Mouse (Mus musculus) yolk sac, embryonic 10.5 days (tissue): ENCODE measurements around the gene Cst10.

ENCODE experiments used
- DNase-seq: peaks from one replicate; pipeline ENCODE4 v3.0.0-alpha.2; 2017; ENCODE audit warnings: low spot score

The Cst10 gene

DNA sequence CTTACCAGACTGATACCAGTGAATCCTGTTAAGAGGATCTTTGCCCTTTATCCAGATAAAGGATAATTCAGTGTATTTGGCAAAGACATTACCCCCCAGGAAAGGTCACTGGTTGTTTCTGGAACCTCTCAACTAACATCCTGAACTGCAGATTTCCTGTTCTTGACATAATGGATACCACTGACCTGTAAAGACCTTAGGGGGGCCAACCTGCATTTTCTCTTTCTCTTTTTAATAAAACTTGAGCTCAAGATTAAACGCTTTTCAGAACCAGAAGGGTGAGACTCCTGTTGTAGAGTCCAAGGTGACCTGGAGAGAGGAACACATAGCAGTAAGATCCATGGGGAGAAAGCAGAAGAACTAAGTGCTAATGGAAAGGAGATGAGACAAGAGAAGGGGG lies at the start of gene Cst10:
TSS of gene Cst10 (plus strand) at position 301 of the 400 bp plus-strand sequence.
- no peak for DNase-seq

DNA sequence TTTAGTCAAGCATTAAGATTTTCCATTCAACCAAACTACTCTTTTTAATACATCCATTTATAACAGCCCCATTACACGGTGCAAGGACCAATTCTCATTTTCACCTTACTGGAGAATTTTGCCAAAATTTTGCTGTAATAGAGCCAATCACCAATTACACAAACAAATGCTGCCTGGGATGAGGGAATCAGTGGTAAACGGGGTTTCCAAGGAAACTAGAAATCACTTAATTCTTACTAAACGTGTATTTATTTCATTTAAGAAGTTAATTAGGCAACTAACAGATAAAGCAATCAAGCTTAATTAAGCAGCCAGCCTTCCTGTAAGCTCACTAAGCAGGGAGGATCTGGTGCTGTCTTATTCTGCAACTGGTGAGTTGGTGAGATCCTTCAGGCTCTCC lies 11.9 kb upstream of the Cst10 start:
- DNase-seq, result no peak

- DNase-seq, result no peak
These were observed 17.7 kb downstream of the Cst10 start for GRCm38 (mm10) chr2:149422564-149422963.
